Mouse (Mus musculus) ES-CJ7 (cell line): ENCODE data around the gene Kctd20.
"Not testable (repeated sequence)": the region's sequence is repeated elsewhere in the genome, so short reads cannot be mapped to it uniquely, and the experiment has no call there.

ENCODE experiments used
- DNase-seq: peaks from one replicate; pipeline ENCODE4 v3.0.0; 2011; ENCODE audit warnings: low read depth, low spot score

Kctd20 gene

GRCm38 (mm10) chr17:28982591-28982990 is 30.8 kb downstream of the Kctd20 start:
- DNase-seq = peak; percentile 28

GRCm38 (mm10) chr17:28984724-28985420 is 33.1 kb downstream of the Kctd20 start:
- DNase-seq = peak; percentile 57

GRCm38 (mm10) chr17:28986833-28987232 is 35.1 kb downstream of the Kctd20 start:
- DNase-seq = peak; percentile 83

- peak; percentile 79 for DNase-seq
Observed at GRCm38 (mm10) chr17:28987713-28988112, 36.0 kb downstream of the Kctd20 start.

- DNase-seq = no peak
Observed at GRCm38 (mm10) chr17:28988291-28988690, 36.5 kb downstream of the Kctd20 start.

- no peak for DNase-seq
Observed at GRCm38 (mm10) chr17:28988996-28989395, 37.2 kb downstream of the Kctd20 start.

GRCm38 (mm10) chr17:28990060-28990459 is 38.3 kb downstream of the Kctd20 start:
- no peak for DNase-seq

- DNase-seq = no peak
Observed at GRCm38 (mm10) chr17:28991286-28991685, 39.5 kb downstream of the Kctd20 start.

GRCm38 (mm10) chr17:28992105-28992504 is 40.4 kb downstream of the Kctd20 start:
- no peak for DNase-seq

- DNase-seq = not testable (repeated sequence)
Observed at GRCm38 (mm10) chr17:28993004-28993403, 41.3 kb downstream of the Kctd20 start.

- no peak for DNase-seq
Observed at GRCm38 (mm10) chr17:28994615-28995014, 42.9 kb downstream of the Kctd20 start.

GRCm38 (mm10) chr17:29000465-29000864 is 48.7 kb downstream of the Kctd20 start:
- DNase-seq = no peak

GRCm38 (mm10) chr17:29003740-29004139 is 52.0 kb downstream of the Kctd20 start:
- DNase-seq = no peak

- DNase-seq = no peak
Observed at GRCm38 (mm10) chr17:29005002-29005401, 53.3 kb downstream of the Kctd20 start.

GRCm38 (mm10) chr17:29006812-29007211 is 55.1 kb downstream of the Kctd20 start:
- no peak for DNase-seq

- no peak for DNase-seq
Observed at GRCm38 (mm10) chr17:29007243-29007640, 55.5 kb downstream of the Kctd20 start.

GRCm38 (mm10) chr17:29007641-29008325 is 56.0 kb downstream of the Kctd20 start, which contains the start of gene Stk38:
TSS of gene Stk38 (minus strand) at chr17:29007995.
- DNase-seq = peak; percentile 98

- no peak for DNase-seq
Observed at GRCm38 (mm10) chr17:29008326-29008650, 56.5 kb downstream of the Kctd20 start.

- no peak for DNase-seq
Observed at GRCm38 (mm10) chr17:29009181-29009580, 57.4 kb downstream of the Kctd20 start.

- no peak for DNase-seq
Observed at GRCm38 (mm10) chr17:29014235-29014634, 62.5 kb downstream of the Kctd20 start.

- peak; percentile 80 for DNase-seq
Observed at GRCm38 (mm10) chr17:29015638-29016037, 63.9 kb downstream of the Kctd20 start.

GRCm38 (mm10) chr17:29016705-29017104 is 65.0 kb downstream of the Kctd20 start:
- DNase-seq = no peak

- DNase-seq = peak; percentile 87
Observed at GRCm38 (mm10) chr17:29018292-29018984, 66.7 kb downstream of the Kctd20 start.
